Mouse (Mus musculus): ENCODE data around the gene Xxylt1.
A peak's percentile ranks its signal among the peaks of the same experiment; 100 is the strongest.

Gene Xxylt1

GRCm38 (mm10) chr16:30956141-30956540 lies 125.1 kb downstream of the Xxylt1 start:
- DNase-seq (ENCODE audit: low read depth): no peak

- DNase-seq (ENCODE audit: low read depth): no peak
Observed at GRCm38 (mm10) chr16:30948636-30949035, 132.6 kb downstream of the Xxylt1 start.

DNA sequence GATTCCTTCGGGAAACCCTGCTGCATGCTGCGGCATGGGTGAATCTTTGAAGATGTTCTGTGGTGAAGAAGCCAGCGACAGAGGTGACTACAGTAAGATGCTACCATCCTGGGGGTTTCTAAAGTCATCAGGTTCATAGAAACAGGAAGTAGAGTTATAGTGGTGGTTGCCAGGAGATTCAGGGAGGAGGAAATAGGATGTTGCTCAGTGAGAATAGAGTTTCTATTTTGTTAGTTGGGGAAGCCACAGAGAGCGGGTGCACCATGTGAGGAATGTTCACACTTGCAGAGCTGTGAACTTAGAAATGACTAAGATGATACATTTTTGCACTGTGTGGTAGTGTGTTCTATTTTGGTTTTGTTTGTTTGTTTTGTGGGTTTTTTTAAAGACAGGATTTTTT lies 133.0 kb downstream of the Xxylt1 start:
- peak; percentile 34 for DNase-seq (ENCODE audit: low read depth)

- DNase-seq (ENCODE audit: low read depth): no peak
Observed at GRCm38 (mm10) chr16:30944886-30945285, 136.3 kb downstream of the Xxylt1 start.

DNA sequence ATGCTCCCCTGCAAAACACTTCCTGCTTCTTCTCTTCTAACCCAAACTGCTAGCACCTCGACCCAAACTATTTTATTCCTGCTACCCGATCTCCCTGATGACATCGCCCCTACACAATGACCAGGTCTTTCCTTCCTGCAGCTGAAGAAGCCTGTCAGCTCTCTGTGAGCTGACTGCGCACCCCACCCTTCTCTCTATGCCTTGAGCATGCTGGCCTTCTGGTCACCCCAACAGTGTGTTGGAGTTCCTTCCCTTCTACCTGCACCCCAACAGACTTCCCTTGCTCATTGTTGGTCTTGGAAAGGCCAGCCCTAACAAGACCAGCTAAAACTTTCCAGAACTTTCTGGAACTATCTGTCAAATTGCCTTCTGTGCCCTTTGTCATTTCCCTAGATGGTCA lies 137.3 kb downstream of the Xxylt1 start:
- DNase-seq (ENCODE audit: low read depth): no peak

DNA sequence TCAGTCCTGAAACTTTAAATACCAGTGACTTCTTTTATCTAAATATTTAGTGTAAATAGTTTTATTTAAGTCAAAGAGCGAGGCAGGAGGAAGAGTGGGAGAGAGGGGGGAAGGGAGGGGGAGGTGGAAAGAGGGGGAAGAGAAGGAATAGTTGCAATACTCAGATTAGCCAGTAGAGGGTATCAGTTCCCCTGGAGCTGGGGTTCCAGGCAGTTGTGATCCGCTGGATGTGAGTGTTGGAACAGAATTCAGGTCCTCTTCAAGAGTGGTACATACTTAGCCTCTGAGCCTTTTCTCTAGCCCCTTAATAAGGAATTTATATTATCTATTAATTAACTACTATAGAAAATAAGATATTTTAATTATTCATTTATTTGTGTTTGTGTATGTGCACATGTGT lies 140.5 kb downstream of the Xxylt1 start:
- peak; percentile 54 for DNase-seq (ENCODE audit: low read depth)

DNA sequence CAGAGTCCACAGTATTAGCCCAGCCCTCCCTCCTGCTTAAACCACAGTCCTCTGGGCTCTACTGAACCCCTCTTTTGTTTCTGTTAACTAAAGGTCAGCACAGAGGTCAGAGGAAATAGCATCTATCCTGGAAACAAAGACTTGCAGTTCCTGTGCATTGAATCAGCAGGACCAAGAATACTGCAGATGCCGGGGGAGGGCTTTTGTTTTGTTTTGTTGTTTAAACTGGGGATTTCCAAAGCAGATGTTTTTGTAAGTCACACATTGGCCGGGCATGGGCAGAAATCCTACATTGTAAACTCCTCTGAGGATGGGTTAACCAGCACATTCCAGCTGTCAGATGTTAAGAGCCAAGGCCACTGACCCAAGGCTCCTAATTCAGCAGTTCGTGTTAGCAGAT lies 141.3 kb downstream of the Xxylt1 start:
- no peak for DNase-seq (ENCODE audit: low read depth)

DNA sequence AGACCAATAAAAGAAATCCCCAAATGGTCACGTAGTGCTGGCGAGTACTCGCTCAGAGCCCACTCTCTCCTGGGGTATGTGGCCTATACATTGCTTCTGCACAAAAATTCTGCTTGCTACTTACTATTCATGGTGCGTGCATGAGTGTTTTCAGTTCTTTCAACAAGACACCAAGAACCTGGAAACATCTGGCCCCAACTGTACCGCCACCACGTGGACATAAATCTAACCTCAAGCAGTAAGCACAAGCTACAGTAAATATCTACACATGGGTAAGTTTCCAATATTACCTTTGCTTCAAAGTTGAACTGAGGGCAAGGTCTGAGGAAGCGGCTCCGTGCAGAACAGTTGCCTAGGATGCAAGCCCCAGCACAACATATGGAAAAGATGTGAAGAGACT lies 142.0 kb downstream of the Xxylt1 start:
- DNase-seq (ENCODE audit: low read depth): no peak

GRCm38 (mm10) chr16:30938664-30939063 lies 142.6 kb downstream of the Xxylt1 start:
- no peak for DNase-seq (ENCODE audit: low read depth)

DNA sequence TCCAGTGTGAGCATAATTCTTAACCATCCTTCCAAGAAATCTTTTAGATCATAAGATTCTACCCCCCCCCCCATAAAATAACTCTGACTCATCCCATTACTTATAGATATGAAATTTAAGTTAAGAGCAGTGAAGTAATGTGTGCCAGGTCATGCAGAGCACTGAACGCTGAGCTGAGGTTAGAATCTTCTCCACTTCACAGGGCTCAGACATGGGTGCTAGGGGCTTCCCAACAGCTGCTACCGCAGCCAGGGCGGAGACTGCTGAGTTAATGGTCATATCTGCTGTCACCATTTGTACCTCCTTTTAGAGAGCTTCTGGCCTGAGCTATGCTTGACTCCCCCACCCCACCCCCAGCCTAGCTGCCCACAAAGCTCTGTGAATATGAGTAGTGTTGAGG lies 143.6 kb downstream of the Xxylt1 start:
- no peak for DNase-seq (ENCODE audit: low read depth)

DNA sequence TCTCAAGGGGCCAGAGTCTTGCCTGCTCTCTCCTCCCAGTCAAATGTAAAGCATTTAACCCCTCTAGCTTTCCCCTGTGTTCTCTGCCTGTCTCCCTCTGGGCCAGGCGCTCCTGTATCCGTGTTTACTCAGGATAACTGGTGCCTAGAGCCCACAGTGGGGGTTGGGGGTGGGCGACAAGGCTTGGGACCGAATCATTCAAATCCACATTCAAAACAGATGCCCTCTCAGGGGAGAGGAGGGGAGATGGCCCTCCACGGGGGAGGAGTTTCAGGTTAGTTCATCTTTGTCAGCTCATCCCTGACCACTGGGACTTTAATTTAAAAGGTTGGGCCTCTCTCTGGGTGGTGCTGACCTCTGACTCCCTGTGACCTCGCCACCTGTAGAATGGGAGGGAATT lies 144.8 kb downstream of the Xxylt1 start:
- no peak for DNase-seq (ENCODE audit: low read depth)

DNA sequence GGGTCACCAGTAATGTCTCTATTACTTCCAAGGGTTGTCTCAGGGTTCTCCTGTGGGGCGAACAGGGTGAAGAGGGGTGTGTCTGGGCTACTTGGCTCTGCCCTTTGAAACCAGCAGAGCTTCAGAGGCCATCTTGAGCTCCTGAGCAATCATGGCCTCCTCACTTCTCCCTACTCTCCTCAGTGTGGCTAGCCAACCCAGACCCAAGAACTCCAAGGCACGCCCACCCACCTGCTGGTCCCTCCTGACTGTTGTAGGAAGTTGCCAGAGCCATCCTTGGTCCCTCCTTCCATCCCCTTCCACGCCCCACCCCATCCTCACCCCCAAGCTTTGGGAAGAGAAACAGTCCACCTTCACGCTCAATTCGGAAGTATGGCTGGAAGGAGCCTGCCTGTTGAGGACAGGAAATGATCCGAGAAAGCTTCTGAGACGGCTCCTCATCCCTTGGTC lies 145.2 kb downstream of the Xxylt1 start:
- no peak for DNase-seq (ENCODE audit: low read depth)

DNA sequence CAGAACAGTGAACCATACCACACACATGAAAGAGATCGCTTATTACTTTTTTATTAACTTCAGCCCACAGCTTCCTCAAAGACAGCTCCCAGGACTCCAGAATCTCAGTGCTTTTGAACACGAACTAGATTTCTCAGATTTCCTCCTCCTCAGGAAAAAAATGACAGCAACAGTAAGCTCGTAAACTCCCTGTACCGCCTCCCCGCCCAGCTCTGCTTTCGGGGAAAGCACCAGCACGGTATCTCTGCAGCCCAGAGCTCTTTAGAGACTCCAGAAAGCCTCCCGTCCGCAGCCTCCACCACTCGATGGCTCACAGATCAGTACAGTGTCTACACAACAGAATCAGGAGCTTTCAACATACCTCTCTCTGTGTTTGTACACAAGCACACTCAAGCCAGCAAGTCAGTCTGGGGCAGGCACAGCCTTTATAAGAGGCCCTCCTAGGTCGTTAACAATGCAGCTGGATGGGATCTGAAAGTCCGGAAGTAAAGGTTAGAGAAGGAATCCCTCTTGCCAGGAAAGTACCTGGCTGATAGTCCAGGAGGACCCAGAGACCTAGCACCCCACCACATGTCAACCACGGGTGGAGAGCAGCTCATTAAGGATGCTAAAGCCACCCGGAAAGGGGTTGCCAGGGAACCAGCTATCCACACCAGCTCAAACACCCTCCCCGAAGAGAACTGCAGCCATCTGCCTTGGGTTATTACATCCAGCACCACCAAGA lies 146.1 kb downstream of the Xxylt1 start:
- DNase-seq (ENCODE audit: low read depth): no peak

DNA sequence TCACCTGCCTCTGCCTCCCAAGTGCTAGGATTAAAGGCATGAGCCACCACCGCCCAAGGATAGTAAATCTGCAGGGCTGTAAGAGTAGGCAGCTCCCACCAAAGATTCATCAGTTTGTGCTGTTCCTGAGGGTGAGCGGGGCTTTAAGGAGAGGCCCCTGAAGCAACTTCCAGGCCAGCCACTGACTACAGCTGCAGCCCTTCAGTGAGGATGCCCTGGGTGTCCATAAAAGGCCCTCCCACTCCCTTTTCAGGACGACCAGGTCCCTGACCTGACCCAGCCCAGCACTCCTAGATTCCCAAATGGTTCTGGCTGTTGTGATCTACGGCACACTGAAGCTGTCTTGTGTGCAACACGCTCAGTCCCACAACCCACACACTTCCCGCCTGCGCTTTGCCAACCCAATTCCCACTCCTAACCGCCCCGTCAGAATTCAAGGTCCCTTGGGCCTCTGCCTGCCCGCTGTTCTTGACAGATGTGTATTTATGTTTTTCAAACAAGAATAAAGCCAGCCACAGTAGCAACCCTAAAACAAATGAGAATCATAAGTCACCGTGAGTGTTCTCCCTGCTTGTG lies 146.9 kb downstream of the Xxylt1 start:
- DNase-seq (ENCODE audit: low read depth): no peak

DNA sequence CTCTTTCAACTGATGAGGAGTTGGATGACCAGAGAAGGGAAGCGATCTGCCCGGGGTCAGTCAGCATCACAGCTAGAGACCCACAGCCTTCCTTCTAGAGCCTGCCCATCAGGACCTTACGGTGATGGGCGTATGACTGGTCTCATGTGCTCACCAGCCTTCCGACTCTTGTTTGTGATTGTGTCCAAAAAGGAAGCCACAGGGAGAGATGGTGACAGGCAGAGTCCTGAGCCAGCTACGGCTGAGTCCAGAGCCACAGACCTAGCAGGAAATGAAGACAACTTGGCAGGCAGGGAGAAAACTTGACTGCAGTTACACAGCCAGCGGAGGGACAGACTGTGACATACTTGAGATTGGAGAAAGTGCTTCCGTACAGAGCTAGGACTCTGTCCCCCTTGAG lies 147.9 kb downstream of the Xxylt1 start:
- DNase-seq (ENCODE audit: low read depth): no peak

DNA sequence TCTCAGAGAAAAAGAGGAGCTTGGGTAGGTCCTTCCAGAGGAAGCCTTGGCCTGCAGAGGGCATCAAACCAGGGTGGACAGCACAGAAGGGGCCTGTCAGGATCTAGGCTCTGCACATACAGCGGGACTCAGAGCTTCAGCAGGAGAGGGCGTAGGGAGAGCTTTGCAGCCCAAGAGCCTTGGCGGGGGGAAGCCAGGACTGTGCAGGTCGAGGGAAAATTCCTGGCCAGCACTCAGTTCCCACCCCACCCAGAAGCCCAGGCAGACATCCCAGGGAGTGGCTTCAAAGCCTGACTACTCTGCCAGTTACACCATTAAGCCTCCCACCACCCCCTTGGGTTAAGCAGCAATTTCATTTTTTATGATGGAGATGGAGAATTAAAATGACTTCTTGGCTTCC lies 148.4 kb downstream of the Xxylt1 start:
- DNase-seq (ENCODE audit: low read depth): no peak

DNA sequence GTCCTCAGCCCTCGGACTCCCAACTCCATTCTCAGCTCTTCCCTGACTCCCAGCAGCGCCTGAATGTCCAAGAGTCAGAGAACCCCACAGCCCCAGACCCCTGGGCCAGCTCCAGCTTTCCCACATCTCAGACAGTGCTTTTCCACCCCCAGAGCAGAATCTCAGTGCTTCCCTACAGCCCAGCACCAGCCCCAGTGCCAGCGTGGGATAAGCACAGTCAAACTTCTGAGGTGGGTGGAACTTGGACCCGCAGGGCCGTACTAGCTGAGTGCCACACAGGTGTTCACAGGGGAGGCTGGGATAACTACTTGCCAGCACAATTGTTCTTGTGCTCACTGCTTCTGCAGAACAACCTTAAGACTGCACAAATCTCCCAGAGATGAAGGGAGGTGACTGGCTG lies 149.0 kb downstream of the Xxylt1 start:
- DNase-seq (ENCODE audit: low read depth): no peak

DNA sequence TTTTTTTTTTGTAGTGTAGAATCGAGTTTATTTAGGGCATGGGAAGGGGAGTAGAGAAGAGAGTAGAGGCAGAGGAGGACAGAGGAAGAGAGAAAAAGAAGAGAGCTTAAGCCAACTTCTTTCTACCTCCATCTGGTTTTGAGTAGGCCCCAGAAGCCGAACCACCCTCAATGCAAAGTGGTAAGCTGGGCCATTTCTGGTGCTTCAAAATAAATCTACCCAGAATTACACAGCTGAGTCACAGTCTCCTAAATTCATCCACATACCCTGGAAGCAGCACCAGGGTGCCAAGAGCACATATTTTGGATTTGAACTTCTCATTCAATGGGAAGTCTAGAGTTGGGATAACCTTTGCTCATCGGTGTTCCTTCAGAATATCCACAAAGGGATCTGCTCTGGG lies 152.1 kb downstream of the Xxylt1 start:
- DNase-seq (ENCODE audit: low read depth): no peak

DNA sequence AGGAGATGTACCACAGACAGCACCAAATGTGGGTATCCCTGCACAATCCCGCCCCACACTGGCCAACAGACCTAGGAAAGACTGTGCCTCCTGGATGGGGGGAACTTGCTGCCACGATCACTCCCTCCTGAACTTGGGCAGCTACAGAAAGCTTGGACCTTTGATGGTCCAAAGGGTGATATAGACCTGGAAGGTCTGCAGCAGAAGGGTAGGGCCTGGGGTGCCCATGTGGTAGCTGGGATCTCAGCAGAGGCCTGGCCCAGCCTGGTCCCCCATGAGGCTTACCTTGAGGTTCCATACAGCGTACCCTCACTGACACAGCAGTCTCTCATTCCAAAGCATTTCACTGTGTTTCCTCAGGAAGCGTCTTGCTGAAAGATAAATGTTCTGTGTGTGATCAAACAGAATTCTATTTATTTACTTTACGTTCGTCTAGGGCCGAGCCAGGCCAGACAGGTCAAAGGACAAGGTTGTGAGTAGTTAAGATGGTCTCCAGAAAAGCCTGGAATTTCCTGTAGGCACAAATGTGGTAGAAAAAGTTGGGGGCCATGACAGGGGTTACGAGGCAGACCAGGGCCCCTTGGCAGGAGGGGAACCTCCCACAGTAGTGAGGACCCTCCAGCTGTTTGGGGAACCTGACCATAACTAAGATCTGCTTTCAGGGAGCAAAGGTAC lies 153.0 kb downstream of the Xxylt1 start:
- no peak for DNase-seq (ENCODE audit: low read depth)

GRCm38 (mm10) chr16:30925496-30925895 lies 155.7 kb downstream of the Xxylt1 start:
- no peak for DNase-seq (ENCODE audit: low read depth)

- DNase-seq (ENCODE audit: low read depth): no peak
Observed at GRCm38 (mm10) chr16:30923899-30924298, 157.3 kb downstream of the Xxylt1 start.

DNA sequence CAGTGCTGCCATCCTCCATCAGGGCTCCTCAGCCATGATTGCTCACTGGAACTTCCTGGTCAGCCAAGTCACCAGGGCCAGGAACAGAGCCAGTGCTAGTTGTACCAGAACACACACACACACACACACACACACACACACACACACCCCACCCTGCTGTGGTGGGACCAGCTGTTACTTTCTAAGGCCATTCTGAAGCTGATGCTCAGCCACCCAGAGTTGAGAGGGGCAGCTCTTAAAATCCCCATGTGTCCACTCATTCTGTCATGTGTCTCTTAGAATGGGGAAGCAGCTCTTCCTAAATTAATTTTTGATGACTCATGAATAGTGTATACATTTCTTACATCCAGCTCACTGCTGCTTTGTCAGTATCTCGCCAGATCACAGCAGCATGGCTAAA lies 158.7 kb downstream of the Xxylt1 start:
- DNase-seq (ENCODE audit: low read depth): no peak

- no peak for DNase-seq (ENCODE audit: low read depth)
Observed at GRCm38 (mm10) chr16:30918866-30919265, 162.4 kb downstream of the Xxylt1 start.

- DNase-seq (ENCODE audit: low read depth): no peak
Observed at GRCm38 (mm10) chr16:30916931-30917330, 164.3 kb downstream of the Xxylt1 start.

Data from naive thymus-derived CD4-positive, alpha-beta T cell, adult 2 months (primary cell).